Mouse (Mus musculus) heart, postnatal 0 days (tissue): ENCODE data around the gene Eml3.

Experiments
- CTCF ChIP-seq: IDR thresholded peaks from 2 replicates; pipeline ENCODE4 v1.5.1; 2016; ENCODE audit warnings: antibody characterized with exemption, control low read depth, low read depth
- EP300 ChIP-seq: IDR thresholded peaks from 2 replicates; pipeline ENCODE4 v1.6.1; 2016; ENCODE audit warnings: antibody characterized with exemption, low read depth

GRCm38 (mm10) chr19:8954171-8954570 is 24.8 kb downstream of the Eml3 start:
- TF ChIP-seq CTCF (no peak), EP300 (no peak)
